Mouse (Mus musculus) C2C12 (cell line): ENCODE results near the gene Tmem30a.

Experiments used
- CTCF ChIP-seq: IDR thresholded peaks from one replicate; pipeline ENCODE4 v1.5.1; 2011; ENCODE audit not compliant: control insufficient read depth, insufficient read depth, insufficient read length
- MAX ChIP-seq: IDR thresholded peaks from one replicate; pipeline ENCODE4 v1.6.1; 2011; ENCODE audit warnings: mild to moderate bottlenecking, control low read depth
- MYOD1 ChIP-seq: IDR thresholded peaks from one replicate; pipeline ENCODE4 v1.6.1; 2011; ENCODE audit warnings: low read depth; ENCODE audit not compliant: control insufficient read depth, insufficient read length

- TF ChIP-seq CTCF (no peak), MYOD1 (no peak), MAX (no peak)
Measured at GRCm38 (mm10) chr9:79745036-79745435, 48.3 kb downstream of the Tmem30a start.
